Mouse (Mus musculus) urinary bladder, adult 2 months (tissue): Measurements from ENCODE around the gene Sesn1. TPM values are rescaled to one million over a fixed set of nuclear protein-coding genes. Genes with fewer than 3 reads are reported as not detected.
"Not testable (repeated sequence)": the region's sequence is repeated elsewhere in the genome, so short reads cannot be mapped to it uniquely, and the experiment has no call there.

Experiments
- DNase-seq: peaks from one replicate; pipeline ENCODE4 v3.0.0; 2022; ENCODE audit warnings: low spot score
- polyA plus RNA-seq: library from polyadenylated mRNA; depleted of rRNA; stranded (reverse); fragments of >200 nt; gene quantifications from 2 replicates; pipeline ENCODE4 v1.2.3, GENCODE M21; 2012

The Sesn1 gene
- polyA plus RNA-seq, 1 experiment, result 35.8 TPM

DNA sequence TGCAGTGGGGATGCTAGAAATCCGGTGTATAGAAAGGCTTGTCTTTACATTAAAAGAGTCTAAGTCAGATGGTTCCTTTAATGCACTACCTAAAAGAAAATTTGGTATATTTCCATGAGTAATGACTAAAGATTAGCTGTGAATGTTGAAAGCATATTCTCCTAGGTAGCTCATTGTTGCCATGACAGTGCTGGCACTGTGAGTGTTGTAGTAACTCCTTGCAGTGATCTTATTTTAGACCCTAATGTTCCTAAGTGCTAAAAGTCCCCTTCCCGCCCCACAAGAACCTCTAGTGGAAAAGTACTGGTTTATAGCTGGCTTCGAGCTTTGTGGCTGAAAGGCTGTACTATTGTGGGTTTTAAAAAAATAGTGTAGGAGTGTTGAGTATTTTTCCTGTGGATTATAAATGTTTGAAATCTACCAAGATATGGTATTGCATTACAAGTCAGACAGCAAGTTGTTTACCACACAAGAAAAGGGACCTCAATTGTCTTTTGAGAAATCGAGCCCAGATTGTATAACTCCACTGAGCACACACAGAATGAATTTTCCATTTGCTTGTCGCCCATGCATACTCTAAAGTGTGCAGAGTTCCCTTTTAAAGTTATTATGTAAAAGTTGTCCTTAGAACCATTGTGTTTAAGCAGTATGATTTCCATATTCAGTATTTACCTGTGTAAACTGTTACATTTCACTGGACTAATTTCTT, 13.0 kb downstream of the Sesn1 start:
- no peak for DNase-seq

DNA sequence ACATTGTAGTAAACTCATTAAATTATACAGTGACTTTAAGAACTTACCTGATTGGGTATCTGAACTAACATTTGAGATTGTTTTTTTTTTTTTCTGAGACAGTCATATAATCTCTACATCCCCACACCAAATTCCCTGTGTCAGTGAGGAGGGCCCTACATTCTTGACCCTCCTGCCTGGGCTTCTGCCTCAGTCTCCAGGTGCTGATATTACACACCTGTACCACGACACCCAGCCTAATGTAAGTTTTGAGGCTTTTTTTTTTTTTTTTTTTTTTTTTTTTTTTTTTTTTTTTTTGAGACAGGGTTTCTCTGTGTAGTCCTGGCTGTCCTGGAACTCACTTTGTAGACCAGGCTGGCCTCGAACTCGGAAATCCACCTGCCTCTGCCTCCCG, 13.5 kb downstream of the Sesn1 start:
- DNase-seq, result not testable (repeated sequence)

DNA sequence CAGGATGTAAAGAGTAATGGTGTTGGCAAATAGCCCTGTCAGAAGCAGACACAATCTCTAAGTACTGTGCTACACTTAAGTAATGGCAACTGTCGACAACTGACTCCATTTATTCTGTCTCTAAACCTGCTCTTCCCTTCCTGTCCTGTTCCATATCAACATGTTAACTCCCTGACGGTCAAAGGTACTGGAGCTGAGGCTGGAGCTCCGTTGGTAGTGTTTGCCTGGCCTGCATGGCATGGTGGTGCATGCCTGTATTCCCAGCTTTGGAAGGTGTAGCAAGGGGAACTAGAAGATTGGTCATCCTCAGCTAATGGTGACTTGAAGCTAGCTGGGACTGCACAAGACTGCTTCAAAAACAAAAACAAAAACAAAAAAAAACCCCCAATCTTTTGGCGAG, 14.2 kb downstream of the Sesn1 start:
- no peak for DNase-seq

DNA sequence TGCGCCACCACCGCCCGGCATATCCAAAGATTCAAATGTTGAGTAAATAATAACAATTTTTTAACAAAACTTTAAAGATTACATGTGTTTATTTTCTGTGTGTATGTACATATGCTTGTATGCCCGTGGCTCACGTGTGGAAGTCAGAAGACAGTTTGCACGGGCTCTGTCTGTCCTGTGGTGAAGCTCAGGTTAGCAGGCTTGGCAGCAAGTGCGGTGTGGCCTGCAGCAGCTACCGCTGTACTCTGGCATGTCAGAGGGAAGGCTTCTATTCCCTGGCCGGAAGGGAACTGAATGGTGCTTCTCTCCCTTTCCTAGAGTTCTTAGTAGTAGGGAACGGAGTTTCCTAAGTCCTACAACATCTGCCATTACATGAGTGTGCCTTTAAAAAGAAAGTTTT, 15.3 kb downstream of the Sesn1 start:
- DNase-seq, result no peak

DNA sequence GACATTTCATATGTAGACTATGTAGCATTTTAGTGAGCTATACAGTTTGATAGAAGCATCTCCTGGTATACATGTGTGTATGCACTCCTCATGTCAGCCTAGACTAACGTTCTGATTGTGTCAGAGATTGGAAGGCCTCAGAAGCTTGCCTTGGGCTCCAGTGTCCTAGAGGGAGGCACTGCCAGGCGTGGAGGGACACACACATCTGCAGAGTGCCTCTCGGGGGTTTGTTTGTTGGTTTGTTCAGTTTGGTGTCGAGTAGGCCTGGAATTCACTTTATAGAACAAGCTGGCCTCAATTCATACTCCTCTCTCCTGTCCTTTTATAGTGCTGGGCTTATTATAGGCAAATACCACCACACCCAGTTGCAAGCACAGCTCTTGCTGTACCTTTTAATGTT, 16.3 kb downstream of the Sesn1 start:
- DNase-seq, result no peak

DNA sequence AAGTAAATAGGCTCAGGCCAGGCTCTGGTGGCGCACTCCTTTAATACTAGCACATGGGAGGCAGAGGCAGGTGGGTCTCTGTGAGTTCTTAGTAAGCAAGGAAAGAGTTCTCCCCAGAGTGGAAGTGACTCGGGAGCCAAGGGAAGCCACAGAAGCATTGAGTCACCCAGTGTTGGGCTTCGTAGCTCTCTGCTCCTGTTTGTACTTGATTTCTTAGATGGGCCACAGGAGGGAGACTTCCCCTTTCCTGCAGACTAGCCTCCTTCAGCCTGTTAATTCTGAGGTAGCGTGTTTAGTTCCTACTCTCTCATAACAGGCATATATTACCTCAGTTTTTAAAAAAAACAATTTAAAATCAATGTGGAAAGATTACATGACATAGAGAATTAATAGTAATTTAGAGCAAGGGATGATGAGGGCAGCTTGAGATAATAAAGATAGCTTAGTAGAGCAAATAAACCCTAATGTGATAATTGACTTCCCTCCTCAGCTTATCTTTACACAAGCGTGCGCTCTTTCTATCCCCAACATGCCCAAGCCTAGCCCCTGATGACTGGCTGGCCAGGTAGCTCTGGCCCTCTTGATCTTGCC, 16.9 kb downstream of the Sesn1 start:
- no peak for DNase-seq

DNA sequence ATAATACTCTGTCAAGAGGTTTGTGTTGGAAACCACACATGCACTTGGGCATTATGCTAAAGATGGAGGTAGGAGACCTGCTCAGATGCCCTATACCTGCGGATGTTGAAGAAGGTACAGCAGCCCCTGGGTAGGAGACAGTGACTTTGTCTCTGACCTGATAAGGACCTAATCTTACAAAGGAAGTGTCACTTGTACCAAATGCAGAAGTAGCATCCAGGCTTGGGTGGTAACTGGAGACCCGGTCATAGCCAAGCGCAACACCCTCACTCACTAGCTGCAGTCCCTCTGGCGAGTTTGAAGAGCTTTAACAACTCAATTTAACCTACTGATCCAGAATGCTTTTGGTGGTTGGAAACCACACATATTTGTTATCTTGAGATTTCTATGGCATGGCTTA, 18.0 kb downstream of the Sesn1 start:
- DNase-seq, result no peak

DNA sequence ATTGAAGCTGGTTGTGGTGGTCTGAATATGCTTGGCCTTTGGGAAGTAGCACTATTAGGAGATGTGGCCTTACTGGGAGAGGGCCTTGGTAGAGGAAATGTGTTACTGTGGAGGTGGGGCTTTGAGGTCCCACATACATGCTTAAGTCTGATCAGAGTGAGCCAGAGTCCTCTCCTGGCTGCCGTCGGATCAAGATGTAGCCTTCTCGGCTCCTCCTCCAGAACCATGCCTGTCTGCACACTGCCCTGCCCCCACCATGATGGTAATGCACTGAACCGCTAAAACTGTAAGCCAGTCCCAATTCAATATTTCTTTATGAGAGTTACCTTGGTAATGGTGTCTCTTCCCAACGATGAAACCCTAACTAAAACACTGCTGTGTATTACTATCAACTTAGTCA, 19.5 kb downstream of the Sesn1 start:
- DNase-seq, result no peak

DNA sequence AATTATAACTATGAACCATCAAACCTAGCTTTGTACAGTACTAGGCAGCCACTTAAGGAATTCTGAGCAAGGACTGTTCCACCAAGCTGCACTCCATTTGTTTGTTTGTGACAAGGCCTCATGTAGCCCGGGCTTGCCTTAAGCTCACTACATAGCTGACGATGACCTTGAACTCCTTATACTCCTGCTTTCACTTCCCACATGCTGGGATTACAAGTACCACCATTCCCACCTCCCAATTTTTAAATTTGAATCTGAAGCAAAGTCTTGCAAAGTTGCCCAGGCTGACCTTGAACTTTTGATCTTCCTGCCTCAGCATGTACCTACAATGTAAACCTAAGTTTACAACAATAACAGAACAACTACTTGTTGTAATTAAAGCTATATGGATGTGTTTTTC, 20.2 kb downstream of the Sesn1 start:
- DNase-seq, result no peak

DNA sequence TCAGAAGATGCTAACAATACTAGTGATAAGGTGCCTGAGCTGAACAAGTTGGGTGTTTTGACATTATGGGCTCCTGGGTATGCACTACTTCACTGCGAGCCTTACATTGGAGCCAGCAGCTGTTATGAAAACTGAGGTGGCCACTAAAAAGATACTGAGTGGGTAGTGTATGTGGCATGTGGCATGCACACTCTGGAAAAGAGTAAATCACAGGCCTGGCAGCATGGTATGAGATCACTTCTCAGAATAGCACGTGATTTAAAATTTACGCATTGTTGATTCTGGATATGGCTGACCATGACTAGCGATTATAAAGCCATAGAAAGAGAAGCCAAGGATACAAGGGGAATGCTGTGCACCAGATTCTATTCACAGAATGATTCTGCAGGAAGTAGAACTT, 20.7 kb downstream of the Sesn1 start:
- no peak for DNase-seq

DNA sequence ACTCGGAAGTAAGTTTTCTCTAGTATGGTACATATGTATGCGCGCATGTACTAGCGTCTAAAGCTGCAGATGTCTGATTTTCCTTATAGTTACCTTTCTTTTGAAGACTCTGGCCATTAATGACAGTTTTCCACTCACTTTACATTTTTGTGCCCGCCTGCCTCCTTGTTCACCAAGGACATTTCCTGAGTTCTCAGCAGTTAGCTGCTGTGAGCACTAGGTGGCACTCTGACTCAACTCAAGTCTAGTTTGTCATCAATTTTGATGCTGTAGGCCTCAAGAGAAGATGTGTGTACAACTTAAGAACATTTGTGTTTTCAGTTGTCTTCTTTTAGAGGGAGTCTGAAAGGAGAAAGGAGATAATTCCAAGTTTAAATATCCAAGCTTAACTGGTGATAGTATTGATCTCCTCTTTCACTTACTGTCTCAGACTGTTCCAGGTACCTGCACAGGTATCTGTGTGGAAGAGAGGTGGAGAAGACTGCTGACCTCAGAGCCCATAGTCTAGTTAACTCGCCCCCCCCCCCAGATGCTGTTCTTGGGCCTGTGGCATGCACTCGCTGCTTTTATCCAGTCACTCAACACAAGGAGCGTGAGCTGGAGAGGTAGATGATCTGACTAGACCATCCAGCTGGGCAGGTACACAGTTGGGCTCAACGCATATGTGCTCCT, 21.3 kb downstream of the Sesn1 start:
- no peak for DNase-seq

DNA sequence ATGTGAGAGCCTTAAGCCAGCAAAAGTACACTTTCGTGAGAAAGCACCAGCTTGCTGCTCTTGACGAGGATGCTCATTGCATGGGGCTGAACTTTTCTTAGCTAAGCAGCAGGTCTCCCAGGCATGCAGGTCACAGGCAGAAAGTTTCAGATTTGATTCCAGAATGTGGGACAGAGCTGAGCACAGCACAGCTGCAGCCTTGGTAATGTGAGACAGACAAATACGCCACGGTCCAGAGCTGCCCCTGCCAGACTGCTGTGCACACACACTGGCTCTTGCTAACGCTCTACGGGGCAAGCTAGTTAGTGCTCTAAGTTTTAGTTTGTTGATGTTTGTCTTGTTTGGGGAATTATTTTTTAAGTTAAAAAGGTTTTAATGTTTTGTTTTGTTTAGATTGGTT, 22.5 kb downstream of the Sesn1 start:
- DNase-seq, result no peak

DNA sequence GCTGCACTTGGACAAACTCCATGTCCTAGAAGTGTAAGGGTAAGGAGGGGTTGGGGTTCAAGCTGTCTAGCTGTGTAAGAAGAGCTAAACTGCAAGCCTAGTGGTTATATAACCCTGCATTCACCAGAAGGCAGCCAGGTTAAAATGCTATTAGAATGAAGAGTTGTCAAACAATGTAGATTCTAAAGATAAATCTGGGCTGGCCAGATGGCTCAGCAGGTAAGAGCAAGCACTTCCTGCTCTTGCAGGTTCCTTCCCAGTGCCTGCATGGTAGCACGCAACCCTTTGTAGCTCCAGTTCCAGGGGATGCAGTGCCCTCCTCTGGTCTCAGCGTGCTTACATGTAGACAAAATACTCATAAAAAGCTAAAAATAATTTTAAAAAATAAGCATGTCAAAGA, 24.4 kb downstream of the Sesn1 start:
- no peak for DNase-seq

DNA sequence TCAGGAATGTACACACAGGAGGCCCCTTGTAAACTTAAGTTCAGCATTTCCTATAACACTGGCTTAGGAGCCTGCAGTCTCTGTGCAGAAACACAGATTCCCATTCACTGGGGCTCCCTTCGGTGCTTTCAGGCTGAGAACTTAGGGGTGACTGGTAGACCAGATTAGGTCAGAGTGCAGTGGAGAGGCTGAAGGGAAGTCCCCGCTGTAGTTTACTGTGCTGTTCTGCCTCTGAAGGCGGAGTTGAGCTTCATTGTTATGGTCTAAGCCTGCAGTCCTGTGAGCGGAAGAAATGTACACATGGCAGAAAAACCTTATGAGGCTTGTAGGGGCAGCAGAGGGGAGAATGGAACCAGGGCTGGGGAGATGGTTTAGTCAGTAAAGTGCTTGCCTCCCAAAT, 29.2 kb downstream of the Sesn1 start:
- no peak for DNase-seq

DNA sequence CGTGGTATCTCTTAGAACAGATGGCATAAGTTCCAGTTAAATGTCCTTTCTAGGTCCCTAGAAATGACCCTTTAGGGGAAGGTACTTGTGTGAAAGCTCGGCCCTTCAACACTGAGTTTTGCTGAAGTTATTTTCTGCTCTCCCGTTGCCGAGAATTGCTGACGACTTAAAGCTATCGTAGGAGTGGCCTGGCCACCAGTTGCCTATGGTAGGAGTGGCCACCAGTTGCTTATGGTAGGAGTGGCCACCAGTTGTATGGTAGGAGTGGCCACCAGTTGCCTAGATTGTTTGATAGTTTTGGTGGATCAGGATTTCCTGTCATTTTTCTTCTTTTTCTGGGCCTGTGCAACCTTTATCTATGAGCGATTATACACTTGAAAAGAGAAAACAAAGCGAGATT, 38.0 kb downstream of the Sesn1 start:
- no peak for DNase-seq

DNA sequence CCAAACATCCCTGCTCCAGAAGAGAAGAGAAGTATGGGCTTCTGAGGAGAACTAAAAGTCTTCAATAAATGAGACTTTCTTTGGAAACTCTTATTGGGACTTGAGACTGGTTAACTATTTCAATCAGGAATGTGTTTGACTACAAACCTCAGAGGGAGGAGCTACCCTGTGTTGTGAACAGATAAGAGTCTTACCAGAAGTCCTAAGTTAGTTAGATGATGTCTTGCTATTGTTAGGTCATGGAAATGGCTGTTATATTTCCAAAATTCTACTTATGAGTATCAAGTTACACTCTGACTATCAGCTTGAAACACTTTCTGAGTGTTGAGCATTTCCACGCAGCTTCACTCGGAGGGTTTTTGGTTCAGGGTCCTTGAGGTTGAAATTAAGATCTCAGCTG, 39.0 kb downstream of the Sesn1 start:
- DNase-seq, result no peak

DNA sequence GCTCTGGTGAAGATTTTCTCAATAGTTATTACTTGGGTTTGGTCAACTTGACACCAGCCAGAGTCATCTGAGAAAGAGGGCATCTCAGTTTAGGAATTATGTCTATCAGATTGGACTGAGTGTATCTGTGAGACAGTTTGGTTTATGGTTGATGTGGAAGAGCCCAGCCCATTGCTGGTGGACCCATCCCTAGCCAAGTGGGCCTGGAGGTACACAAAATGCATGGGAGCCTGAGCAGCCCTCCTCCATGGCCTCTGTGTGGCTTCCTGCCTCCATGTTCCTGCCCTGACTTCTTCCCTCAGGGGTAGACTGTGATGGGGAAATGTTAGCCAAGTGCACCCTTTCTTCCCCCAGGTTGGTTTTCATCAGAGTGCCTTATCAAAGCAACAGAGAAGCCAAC, 50.1 kb downstream of the Sesn1 start:
- DNase-seq, result no peak

DNA sequence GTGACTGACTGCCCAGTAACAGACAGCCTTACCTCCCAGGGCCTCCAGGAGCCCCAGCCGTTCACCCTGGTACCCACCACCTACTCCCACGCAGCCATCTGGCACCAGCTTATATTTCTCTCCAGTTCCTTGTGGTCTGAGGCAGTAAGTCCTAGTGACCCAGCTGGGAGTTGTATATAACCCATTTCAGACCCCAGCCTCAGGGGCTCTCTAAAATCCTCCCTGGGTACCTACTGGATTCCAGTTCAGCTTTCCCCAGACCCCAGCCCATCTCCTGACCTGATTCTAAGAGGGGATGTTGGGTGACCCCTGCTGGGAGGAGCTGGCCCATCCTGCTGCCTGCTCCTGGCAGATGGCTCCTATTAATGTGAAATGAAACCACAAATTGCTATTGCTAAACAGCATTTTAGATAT, 50.5 kb downstream of the Sesn1 start:
- no peak for DNase-seq

DNA sequence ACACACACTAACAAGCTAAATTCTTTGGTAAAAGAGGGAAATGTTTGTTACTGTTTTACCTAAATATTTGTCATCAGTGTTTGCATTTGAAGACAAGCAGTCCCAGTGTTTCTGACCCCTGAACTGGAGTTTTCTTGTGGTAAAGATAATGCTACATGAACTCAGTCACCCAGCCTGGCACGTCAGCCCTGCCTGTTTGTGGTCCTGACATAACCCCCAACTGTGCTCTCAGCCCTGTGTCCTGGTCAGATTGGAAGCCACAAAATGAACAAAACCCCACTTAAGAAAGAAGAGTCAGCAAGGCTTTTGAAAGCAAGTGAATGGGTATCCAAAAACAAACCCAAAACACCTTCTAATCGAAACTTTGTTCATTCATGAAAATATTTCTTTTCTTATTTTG, 53.3 kb downstream of the Sesn1 start:
- no peak for DNase-seq

DNA sequence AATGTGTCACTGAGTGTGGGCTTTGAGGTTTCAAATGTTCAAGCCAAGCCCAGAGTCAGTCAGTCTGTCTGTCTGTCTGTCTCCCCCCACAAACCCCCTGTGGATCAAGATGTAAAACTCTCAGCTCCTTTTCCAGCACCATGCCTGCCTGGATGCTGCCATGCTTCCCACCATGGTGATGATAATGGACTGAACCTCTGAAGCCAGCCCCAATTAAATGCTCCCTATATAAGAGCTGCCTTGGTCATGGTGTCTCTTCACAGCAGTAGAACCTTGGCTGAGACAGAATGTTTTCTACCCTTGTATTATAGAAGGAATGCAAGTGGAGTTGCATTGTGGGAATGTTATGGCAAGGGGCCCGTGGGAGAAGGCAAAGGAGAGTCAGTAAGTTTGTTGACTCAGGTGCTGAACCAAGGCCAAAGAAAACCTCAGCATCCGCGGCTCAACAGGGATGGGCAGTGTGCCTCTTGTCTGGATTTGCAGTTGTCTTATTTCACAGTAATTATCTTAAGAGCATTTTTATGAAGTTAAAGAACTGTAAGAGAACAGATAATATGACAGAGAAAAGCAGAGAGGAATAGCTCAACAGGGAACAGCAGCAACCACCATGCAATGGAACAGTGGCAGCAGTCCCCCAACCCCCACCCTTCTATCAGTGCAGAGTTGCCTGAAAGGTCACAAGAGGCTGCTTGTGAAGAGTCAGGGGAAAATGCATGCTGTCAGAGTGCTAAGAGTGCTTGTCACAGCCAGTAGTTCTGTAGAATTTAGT, 56.5 kb downstream of the Sesn1 start:
- no peak for DNase-seq

DNA sequence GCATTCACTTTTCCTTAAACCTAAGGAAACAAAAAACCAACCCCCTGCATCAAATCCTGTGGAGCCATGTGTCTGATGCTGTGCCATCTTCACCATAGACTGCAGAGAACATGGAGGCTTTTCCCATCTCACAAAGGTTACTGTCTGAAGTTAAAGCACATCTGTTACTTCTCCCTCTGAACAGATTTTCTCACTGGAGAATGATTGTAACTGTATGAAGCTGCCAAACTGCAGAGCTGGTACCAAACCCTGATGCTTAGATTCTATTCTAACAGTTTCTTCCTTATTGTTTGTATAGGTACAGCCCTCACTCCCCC, 57.1 kb downstream of the Sesn1 start:
- DNase-seq, result no peak

DNA sequence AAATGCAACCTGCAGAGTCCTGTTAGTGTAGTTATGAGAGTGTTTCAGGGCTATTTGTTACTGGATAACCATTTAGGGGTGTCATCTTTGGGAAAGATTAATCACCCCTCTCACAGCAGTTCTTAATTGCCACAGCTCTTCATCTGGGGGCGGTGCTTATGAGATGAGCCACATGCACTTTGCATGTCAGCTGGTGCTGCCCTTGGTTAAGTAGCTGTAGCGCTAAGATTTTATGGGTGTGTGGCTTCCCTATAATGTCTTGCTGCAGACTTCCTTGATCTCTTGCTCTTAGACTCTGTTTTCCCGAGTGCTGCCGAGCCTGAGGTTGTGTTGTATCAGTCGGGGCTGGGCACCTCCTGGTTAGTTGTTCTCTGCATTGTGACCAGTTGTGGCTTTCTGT, 58.2 kb downstream of the Sesn1 start:
- DNase-seq, result no peak

DNA sequence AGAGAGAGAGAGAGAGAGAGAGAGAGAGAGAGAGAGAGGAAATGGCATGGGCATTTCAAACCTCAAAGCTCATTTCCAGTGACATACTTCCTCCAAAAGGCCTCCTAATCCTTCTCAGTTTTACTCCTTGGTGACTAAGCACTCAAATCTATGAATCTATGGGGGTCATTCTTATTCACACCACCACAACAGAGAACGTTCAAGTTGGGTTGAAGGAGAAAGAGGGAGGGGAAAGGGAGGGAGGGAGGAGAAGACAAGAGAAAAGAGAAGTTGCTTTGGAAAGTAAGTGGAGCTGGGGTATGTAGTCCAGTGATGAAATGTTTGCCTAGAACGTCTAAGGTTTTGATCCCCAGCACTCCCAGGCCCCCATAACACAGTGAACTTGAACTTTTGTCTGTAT, 60.4 kb downstream of the Sesn1 start:
- DNase-seq, result no peak
